Mouse (Mus musculus) embryonic fibroblast, embryonic 13.5 days (primary cell): Measurements from ENCODE around the gene Zkscan4.
"Not testable (repeated sequence)": the region's sequence is repeated elsewhere in the genome, so short reads cannot be mapped to it uniquely, and the experiment has no call there.

Source experiments
- CTCF ChIP-seq: IDR thresholded peaks from 2 replicates; pipeline ENCODE4 v1.5.1; 2011; ENCODE audit warnings: mild to moderate bottlenecking, control low read depth, low read length, moderate library complexity, borderline replicate concordance; ENCODE audit not compliant: insufficient read depth
- POLR2A ChIP-seq: IDR thresholded peaks from 2 replicates; pipeline ENCODE4 v1.6.1; 2011; ENCODE audit warnings: low read depth, mild to moderate bottlenecking, control low read depth, low read length, moderate library complexity

- TF ChIP-seq CTCF = not testable (repeated sequence)
- peak; percentile 54; the same call in 1 of the 2 replicates for TF ChIP-seq POLR2A
Observed at GRCm38 (mm10) chr13:21478759-21479670, at the start of gene Zkscan4, which contains the start of gene Gm10065.
